Mouse (Mus musculus) retina, postnatal 7 days (tissue): ENCODE results near the gene Gja1.

ENCODE experiments used
- DNase-seq: peaks from one replicate; pipeline ENCODE4 v3.0.0-alpha.2; 2012; ENCODE audit warnings: low read depth, low spot score

Gja1 gene

GRCm38 (mm10) chr10:56415894-56416570, 38.9 kb downstream of the Gja1 start:
- no peak for DNase-seq

- DNase-seq = no peak
These were observed 45.4 kb downstream of the Gja1 start for GRCm38 (mm10) chr10:56422518-56422917.

- no peak for DNase-seq
These were observed 48.1 kb downstream of the Gja1 start for GRCm38 (mm10) chr10:56425016-56425798.

- DNase-seq = no peak
These were observed 49.2 kb downstream of the Gja1 start for GRCm38 (mm10) chr10:56426369-56426768.

- no peak for DNase-seq
These were observed 50.3 kb downstream of the Gja1 start for GRCm38 (mm10) chr10:56427382-56427781.

GRCm38 (mm10) chr10:56427827-56428226, 50.7 kb downstream of the Gja1 start:
- DNase-seq = no peak

GRCm38 (mm10) chr10:56429011-56429410, 51.9 kb downstream of the Gja1 start:
- DNase-seq = no peak

GRCm38 (mm10) chr10:56431600-56432389, 54.7 kb downstream of the Gja1 start:
- no peak for DNase-seq

- no peak for DNase-seq
These were observed 55.2 kb downstream of the Gja1 start for GRCm38 (mm10) chr10:56432390-56432709.

- DNase-seq = no peak
These were observed 60.2 kb downstream of the Gja1 start for GRCm38 (mm10) chr10:56437290-56437689.

GRCm38 (mm10) chr10:56439638-56440037, 62.5 kb downstream of the Gja1 start:
- DNase-seq = no peak

- no peak for DNase-seq
These were observed 67.3 kb downstream of the Gja1 start for GRCm38 (mm10) chr10:56444457-56444856.

GRCm38 (mm10) chr10:56449030-56449429, 71.9 kb downstream of the Gja1 start:
- no peak for DNase-seq
